Mouse (Mus musculus) embryo, embryonic 10.5 days (tissue): ENCODE data around the gene Afap1.

Experiments used
- DNase-seq: peaks from one replicate; pipeline ENCODE4 v3.0.0-alpha.2; 2015; ENCODE audit warnings: low spot score

Afap1 gene

DNA sequence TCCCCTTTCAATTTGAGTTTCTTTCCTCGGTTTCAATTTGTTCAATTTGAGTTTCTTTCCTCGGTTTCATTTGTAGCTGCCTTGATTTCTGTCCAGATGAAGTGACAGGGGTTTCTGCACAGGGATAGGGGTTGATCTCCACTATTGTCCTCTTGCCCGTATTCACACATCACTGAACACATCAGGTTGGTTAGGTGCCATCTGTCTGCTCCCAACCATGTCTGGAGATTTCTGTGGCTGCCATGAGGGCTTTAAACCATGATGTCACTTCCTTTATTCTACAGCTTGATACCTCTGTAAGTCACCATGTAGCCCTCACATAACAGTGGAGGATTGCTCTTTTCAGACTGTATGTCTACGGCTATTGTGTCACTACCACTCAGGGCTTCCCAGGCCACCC lies 4.0 kb downstream of the Afap1 start:
- no peak for DNase-seq

DNA sequence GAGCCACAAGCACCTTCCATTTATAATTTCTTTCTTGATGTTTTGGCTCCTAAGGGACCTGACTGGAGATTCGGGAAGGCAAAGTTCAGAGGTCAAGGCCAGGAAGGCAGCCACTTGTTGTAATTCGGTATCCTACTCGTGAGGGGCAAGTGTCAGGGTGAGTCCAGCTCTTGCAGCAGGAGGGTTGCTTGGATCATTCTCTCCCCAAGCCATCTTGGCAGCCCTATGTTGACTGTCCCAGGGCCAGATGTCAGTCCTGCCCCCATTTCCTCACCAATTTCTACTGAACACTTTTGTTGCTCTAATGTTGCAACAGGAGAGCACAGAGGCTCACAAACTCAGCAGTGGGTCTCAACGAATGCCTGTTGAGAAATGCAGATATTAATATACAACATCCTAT lies 5.0 kb downstream of the Afap1 start:
- no peak for DNase-seq

DNA sequence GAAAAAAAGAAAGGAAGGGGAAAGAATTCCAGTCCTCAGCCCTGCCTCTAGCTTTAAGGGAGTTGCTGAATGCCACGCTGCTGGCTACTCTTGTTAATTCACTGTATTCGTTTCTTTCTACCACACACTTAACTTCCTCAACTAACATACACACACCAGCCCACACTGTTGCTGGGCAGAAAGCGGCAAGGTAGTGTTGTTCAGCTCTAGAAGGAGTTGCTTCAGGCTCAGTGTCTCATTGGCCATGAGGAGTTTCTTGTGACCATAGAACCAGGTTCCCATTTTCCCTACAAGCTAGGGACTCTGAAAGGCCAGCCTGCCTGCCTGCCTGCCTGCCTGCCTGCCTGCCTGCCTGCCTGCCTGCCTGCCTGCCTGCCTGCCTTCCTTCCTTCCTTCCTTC lies 5.9 kb downstream of the Afap1 start:
- DNase-seq: no peak

DNA sequence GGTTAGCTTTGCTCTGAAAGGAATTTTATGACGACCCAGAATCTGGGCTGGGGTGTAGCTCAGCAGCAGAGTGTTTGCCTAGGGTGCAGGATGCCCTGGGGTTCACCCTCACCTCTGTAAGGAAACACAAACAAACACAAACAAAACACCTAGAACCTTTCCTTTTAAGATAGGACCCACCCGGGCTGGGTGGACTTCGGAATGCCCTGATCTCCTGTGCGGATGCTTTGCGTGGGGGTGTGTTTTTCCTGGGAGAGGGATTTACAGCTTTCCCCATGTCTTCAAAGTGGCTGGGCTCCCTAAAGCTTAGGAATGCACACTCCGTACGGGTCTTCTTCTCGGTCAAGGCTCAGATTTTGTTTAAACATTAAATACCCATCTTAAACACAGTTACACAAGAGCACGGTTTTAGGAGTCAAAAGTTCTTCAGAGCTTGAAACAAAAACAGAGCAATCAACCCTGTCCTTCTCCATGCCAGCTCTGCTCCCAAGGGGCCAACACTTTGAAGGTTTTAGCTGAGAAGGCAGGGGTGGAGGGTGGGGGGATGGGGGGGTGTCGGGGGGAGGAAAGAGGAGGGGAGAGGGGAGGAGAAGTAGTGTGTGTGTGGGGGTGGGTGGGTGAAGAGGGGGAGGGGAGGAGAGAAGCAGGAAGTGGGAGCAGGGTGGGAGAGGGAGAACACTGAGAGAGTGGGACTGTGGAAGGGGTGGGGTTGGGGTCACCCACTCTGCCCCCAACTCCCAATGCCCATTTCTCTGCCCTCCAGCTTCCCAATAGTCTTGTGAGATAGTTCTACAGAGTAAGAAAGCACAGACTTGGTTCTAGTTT lies 7.5 kb downstream of the Afap1 start:
- DNase-seq: no peak

DNA sequence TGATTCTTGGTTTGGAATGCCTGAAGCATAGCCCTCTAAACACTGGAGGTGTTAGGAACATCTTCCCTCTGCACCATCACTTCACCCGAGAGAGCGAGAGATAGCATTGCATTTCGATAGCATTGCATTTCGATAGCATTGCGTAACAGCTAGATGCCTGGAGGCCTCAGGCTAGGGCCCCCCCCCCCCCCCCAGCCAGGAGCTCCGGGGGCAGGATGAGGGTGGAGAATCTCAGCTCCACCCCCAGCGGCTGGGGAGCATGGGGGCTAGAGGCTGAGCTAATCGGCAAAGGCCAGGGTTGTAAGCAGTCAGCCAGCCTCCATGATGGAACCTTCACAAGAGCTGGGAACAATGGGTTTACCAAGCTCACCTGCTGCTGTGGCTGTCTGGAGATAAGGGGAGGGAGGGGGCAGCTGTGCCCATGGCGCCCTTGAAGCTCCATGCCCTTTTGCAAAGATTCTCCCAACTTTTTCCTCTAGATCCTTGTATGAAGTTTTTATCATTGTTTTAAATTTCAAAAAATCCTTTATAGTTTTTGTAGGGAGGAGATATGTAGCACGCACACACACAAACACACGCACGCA lies 8.2 kb downstream of the Afap1 start:
- DNase-seq: no peak

DNA sequence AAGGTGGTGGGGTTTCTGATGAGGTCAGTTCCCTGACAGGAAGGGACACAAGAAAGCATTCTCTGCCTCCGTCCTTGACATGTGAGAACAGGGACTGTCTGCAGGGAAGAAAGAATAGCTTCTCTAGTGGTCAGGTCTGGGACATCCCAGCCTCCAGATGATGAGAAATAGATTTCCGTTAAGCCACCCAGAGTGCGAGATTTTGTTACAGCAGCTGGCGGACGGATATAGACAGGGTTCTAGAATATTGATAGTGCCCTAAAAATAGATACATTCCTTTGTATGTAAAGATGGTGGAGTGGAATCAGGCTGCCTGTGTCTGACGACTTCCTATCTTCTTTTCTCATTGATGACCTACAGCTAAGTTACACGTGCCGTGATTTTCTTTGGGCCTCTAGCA lies 10.3 kb downstream of the Afap1 start:
- DNase-seq: no peak

DNA sequence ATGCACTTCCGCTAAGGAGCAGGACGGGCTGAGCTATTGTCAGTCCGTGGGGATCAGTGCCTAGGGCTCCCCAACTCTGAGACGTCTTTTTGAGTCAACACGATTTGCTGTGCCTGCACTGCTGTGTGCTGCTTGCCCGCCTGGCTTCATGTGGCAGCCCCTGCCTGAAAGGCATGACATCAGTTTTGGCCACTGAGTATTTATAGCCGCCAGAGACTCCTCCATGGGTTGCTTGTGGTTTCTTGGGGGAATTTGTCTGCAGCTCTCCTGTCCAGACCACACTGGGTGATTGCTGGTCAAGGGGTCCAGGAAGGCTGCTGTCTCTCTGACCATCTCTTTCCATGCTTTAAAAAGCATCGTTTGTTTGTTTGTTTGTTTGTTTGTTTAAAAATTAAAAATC lies 12.2 kb downstream of the Afap1 start:
- DNase-seq: no peak

DNA sequence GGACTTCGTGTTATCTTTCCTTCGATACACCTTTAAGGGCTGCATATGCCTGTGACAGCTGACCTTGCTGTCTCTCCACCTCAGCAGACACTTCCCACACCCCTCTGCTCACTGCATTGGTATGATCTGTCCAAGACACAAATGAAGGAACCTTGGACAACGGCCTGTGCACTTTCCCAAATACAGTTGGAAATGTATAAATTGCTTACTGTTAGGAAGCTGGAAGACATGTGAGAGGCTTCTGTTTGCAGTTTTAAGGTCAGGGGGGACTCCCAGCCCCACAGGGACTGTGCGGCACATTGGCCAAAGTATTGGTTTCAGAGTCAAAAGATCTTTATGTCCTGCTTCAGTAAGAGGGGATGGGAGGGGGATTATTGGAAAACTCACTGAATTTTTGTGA lies 14.0 kb downstream of the Afap1 start:
- no peak for DNase-seq

DNA sequence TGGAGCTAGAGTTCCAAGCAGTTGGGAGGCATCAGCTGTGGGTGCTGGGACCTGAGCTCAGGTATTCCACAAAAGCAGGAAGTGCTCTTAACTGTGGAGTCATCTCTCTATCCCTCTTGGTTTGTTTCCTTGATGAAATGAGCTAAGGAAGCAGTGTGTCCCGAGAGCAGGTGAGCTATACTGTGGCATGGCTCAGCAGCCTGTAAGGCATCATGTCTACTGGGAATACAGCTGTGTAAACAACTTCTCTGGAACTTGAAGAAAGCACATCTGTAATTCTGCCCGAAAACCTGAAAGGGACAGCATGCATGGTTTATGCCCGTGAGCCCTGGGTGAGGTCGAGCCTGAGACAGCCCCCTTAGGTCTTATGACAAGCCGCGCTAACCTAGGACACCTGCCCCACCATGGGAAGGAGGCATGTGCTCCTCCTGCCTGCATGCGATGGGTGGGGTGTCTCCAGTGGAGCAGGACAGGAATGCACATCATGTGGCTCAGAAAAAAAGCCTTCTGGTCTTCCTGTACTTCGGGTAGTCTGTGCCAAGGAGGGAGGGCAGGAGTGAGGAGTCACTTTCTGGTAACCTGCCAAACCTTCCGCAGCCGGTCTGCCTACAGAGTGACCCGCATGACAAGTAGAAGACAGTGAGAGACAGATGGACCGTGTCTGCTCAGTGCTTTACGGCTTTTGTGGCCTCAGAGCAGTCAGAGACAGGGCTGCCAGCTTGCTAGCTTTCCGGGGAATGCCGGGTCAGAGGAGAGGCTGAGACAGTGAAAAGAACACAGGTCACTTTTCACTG lies 14.7 kb downstream of the Afap1 start:
- DNase-seq: peak; percentile 68

DNA sequence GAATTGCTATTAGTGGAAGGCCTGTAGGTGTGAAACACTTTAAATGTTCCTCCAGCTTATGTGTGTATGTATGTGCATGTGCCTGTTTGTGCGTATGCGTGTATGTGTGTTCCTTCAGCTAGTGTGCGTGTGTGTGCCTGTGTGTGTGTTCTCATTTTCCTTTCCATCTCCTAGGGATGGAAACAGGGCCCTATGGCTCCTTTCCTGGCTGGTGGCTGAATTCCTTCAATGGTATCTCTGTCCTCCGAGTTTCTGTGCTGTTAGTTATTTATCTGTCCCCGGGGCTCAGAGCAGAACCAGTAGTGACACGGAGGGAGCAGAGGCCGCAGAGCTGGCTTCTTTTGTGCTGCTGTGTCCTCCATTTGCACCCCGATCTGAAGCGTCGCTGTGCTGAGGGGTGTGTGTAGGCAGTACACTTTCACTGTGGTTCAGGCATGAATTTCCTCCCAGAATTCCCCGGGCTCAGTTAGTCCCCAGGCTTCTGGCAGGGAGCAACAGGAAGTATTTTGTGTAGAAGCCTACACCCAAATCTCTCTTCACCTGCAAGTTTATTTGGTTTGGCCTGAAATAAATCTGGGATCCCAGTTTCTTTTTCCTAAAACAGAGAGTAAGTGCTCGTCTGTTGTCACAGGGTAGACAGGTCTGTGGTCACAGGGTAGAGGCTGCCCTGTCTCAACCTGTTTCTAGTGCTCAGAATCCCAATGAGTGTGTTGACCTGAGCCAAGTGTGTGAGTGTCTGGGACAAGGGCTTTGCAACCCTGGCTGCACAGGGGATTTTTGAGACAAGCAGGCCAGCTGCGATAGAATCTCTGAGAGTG lies 15.7 kb downstream of the Afap1 start:
- no peak for DNase-seq

DNA sequence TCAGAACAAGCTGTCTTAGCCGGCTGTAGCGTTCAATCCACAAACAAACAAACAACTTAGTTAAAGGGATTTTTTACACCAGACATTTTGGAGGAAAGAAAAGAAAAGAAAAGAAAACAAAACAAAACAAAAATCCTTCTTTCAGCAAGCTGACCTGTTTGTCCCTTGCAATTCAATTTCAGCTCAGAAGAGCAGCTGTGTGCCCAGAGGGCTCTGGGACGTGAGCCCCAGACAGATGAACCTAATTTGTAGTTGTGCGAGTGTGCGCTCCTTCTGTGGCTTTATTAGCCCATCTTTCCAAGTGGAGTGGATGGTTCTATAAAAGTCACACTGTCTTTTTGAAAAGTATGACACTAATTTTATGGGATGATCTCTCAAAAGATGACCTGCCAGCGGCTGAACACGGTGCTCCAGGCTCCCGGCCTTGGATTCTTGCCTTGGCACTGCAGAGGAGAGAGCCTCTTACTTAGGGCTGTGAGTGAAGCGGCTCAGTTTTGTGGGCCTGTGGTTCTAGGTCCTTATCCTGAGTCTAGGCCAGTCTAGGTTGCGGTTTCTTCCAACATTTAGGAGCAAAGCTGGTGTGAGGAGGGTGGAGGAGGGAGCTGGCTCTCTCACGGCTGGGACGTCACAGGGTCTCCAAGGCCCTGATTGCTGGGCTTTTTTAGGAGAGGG lies 22.6 kb downstream of the Afap1 start:
- no peak for DNase-seq

DNA sequence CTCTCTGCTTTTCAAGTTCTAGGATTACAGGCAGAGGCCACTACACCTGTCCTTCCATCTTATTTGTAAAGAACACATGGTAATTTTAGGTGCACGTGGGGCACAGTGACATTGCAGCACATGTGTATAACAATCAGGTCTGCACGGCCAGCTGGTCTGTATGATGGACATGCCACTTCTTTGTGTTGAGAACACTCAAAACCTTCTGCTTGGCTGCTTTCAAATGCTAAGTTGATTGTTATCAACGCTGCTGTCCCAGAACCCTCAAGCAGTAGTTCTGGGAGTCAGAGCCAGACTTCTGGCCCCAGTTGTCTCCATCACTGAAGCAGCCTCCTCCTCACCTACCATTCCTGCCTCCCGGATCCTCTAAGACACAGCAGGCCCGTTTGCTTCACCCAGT lies 23.5 kb downstream of the Afap1 start:
- no peak for DNase-seq

DNA sequence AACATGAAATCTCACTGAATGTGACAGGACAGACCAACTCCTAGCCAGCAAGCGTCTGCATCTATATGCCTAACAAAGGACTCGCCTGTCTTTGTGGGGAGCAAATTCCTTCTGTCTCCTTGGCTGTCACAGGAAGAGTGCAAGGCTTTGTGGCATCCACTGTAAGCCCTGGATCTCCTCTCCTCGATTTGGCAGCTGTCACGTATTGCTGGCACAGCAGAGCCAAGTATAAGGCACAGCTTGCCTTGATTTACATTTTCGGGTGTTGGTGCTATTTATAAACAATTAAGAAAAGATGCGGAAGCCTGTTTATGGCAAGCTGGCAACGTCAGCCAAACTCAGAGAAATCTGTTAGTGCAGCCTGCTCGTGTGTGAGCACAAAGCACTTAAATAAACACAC lies 25.3 kb downstream of the Afap1 start:
- DNase-seq: no peak

DNA sequence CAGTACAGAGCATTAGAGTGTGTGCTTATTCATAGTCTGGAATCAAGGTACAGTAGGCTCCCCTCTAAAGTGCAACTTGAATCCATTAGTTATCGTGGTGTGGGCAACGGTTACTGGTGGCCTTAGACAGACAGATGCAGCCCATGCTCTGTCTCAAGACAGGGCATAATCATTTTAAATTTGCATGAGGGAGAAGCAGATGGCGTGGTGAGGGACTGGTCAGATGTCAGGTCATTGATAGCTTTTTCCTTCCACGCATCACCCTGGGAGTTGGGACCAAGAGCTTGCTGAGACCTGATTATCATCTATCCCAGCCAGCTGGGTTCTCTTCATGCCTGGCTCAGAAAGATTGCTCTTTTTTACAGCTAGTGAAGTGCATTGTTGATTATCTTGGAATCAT lies 27.0 kb downstream of the Afap1 start:
- DNase-seq: no peak

DNA sequence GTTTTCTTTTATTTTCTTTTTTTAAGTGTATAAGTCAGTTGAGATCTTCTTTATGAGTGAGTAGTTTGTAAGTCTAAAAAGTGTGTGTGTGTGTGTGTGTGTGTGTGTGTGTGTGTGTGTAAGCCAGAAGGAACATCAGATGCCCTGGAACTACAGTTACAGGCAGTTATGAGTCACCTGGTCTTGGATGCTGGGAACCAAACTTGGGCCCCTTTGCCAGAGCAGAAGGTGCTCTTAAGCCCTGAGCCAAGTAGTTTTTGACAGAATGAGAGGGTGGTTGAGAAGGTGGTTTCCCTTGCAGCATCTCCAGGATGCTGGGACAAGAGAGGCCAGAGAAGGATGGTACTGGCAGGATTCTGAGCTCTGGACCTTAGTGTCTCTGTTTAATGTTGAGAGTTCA lies 27.4 kb downstream of the Afap1 start:
- DNase-seq: no peak

DNA sequence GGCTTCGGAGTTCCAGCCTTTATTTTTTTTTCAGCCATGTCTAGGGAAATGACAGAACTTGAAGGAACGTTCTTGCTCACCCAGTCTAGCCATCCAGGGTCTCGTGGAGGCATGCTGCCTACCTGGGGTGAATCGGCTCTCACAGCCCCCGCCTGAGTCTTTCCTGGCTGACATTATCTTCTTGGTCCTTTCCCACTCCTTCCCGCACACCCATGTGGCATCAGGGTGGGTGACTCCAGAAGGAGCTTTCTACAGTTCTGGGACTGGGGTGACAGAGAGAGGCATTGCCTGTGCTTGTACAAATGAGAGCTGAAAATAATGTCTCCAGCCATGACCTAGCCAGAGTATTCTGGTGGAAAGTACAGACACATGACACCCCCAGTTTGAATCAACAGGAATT lies 28.0 kb downstream of the Afap1 start:
- DNase-seq: no peak

DNA sequence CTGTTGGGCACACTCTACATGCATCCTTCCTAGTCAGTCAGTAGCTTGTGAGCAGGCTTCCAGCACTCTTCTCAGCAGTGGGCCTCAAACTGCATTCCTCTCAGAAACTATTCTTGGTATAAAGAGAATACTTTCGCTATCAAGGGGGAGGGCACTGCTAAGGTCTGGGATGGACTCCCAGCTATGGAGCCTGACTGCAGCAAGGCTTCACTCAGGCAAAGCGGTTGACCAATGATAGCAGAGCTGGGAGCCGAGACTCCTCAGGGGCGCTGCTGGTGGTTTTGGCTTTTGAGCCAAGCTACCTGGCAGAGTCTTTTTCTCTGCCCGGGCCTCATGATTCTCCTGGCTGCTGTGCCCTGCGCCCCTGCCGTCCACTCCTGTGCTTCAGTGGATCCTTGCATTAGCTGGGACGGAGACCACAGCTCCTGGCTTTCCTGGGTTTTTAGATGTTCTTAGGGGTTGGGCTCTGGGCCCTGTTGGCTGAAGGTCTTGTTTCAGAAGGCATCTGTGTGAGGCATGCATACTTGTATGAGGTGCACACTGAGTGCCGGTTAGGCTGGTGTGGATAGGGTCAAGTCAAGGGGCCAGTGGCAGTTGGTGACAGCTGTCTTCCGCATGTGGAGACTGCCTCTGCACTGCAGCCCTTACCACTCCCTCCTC lies 28.6 kb downstream of the Afap1 start:
- DNase-seq: peak; percentile 59

DNA sequence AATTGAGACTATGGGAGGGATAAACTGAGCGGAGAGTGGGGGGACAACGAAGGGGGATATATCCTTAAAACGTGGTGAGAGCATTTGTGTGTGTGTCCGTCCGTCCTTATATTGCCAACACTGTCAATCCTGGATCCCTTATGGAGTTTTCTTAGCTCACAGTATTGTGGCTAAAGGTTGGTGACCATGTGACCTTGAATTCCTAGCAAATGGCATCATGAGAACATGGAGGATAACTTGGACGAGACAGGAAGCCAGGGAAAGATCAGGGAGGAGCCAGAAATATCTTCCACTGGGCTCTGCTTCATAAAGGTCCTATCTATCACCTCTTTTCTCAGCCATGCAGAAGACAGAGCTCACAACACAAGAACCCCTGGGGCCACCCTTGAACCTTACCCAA lies 30.3 kb downstream of the Afap1 start:
- DNase-seq: no peak

DNA sequence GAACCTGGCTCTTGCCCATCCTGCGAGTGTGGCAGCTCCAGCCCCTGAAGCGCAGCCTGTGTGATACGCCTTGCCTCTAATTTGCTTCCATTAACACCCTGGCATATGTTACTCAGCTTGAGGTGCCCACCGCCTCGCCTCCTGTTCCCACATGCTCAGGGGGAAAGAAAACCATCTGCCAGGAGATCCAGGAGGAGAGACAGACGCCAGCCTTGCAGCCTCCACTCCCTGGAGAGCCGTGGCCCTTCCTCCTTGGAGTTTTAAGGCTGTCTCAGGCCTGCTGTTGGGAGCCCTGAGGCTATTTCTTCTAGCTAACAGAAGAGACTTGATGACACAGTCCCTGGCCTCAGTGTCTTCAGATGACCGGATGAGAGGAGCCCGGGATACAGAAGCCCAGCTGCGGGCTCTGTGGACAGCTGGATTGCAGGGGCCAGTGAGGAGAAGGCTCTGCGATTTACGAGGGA lies 32.1 kb downstream of the Afap1 start:
- DNase-seq: peak; percentile 50

DNA sequence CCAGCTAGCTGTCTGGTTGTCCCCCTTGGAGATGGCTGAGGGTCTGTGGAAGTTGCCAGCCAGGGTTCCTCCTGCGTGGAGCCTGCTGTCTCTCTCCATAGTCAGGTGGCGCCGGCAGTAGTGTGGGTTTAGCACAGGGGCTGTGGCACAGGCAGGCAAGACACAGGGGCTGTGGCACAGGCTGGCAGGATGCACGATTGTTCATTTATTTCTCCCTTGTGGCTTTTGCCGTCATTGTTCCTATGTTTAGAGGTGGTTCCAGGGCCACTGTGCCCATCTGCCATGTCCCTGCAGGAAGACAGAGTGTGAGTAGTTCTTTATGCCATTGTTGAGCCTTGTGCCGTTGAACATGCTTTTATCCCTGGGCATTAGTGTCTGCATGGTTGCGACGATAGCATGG lies 33.4 kb downstream of the Afap1 start:
- no peak for DNase-seq

DNA sequence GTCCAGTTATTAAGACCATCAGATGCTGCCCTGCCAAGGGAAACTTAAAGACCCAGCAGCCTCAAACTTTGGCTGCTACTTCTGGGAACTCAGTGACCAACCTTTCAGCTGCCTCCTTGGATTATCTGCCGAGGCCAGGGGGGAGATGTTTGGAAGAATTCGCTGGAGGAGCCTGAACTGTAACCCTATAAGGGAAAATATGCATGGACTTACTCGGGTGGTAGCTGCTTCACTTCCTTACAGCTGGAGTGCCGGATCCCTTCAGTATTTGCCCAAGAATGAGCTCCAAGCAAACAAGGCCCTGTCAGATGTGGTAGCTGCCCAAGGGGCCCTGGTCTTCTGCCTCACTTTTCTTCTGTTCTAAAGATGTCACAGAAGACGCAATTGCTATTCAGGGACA lies 38.2 kb downstream of the Afap1 start:
- DNase-seq: no peak
